Mouse (Mus musculus) stomach, postnatal 0 days (tissue): ENCODE data around the gene Syngr2. TPM values are rescaled to one million over a fixed set of nuclear protein-coding genes. Genes with fewer than 3 reads are reported as not detected.

Experiments used
- ATAC-seq: fragments of 200-750 bp; cut with Nextera tagmentation; 2 replicates; pipeline ENCODE4 v1.8.0; 2017; ENCODE audit not compliant: low FRiP score, low TSS enrichment
- DNase-seq: peaks from one replicate; pipeline ENCODE4 v3.0.0-alpha.2; 2016; ENCODE audit warnings: low spot score
- H3K27ac ChIP-seq: fragments of 300-500 bp; sonication (generic); replicated peaks from 2 replicates; pipeline ENCODE4 v1.5.1; 2014; ENCODE audit warnings: mild to moderate bottlenecking, control low read depth
- H3K27me3 ChIP-seq: fragments of 300-500 bp; sonication (generic); 2 replicates; pipeline ENCODE4 v1.6.1; 2014; ENCODE audit warnings: low read length; ENCODE audit not compliant: control insufficient read depth, insufficient read depth
- H3K36me3 ChIP-seq: fragments of 300-500 bp; sonication (generic); 2 replicates; pipeline ENCODE4 v1.6.1; 2014; ENCODE audit warnings: low read length, mixed read lengths; ENCODE audit not compliant: control insufficient read depth, insufficient read depth
- H3K4me1 ChIP-seq: fragments of 300-500 bp; sonication (generic); replicated peaks from 2 replicates; pipeline ENCODE4 v1.6.1; 2014; ENCODE audit warnings: antibody characterized with exemption; ENCODE audit not compliant: control insufficient read depth, insufficient read depth
- H3K4me2 ChIP-seq: fragments of 300-500 bp; sonication (generic); replicated peaks from 2 replicates; pipeline ENCODE4 v1.6.1; 2014; ENCODE audit warnings: low read depth, mild to moderate bottlenecking, control low read depth, moderate library complexity
- H3K4me3 ChIP-seq: fragments of 300-500 bp; sonication (generic); 2 replicates; pipeline ENCODE4 v1.5.1; 2014; ENCODE audit warnings: low read depth, low read length, control low read depth
- H3K9ac ChIP-seq: fragments of 300-500 bp; sonication (generic); 2 replicates; pipeline ENCODE4 v1.6.1; 2014; ENCODE audit warnings: mild to moderate bottlenecking, low read length, control low read depth, mixed read lengths
- H3K9me3 ChIP-seq: fragments of 300-500 bp; sonication (generic); 2 replicates; pipeline ENCODE4 v1.6.1; 2016; ENCODE audit warnings: low read length; ENCODE audit not compliant: control insufficient read depth
- CTCF ChIP-seq: IDR thresholded peaks from 2 replicates; pipeline ENCODE4 v1.5.1; 2016; ENCODE audit warnings: antibody characterized with exemption, low read depth, mild to moderate bottlenecking, moderate library complexity
- EP300 ChIP-seq: optimal IDR thresholded peaks from 2 replicates; pipeline ENCODE3; 2016; ENCODE audit warnings: antibody characterized with exemption
- WGBS: fragments of 180-500 bp; shearing (Covaris S2); extraction: QIAGEN DNeasy Blood & Tissue Kit; methylation state at CpG from one replicate; pipeline ENCODE4 v1.1.7; 2014; 5-methylcytosine and 5-hydroxymethylcytosine counted together
- polyA plus RNA-seq: library from polyadenylated mRNA; unstranded; fragments of >200 nt; fragmentation: Nextera tagmentation; extraction: Ambion mirVana; gene quantifications from 2 replicates; pipeline ENCODE4 v1.2.1, GENCODE M21; 2015

Syngr2 gene
- polyA plus RNA-seq: 165 and 183 TPM in 2 replicates

DNA sequence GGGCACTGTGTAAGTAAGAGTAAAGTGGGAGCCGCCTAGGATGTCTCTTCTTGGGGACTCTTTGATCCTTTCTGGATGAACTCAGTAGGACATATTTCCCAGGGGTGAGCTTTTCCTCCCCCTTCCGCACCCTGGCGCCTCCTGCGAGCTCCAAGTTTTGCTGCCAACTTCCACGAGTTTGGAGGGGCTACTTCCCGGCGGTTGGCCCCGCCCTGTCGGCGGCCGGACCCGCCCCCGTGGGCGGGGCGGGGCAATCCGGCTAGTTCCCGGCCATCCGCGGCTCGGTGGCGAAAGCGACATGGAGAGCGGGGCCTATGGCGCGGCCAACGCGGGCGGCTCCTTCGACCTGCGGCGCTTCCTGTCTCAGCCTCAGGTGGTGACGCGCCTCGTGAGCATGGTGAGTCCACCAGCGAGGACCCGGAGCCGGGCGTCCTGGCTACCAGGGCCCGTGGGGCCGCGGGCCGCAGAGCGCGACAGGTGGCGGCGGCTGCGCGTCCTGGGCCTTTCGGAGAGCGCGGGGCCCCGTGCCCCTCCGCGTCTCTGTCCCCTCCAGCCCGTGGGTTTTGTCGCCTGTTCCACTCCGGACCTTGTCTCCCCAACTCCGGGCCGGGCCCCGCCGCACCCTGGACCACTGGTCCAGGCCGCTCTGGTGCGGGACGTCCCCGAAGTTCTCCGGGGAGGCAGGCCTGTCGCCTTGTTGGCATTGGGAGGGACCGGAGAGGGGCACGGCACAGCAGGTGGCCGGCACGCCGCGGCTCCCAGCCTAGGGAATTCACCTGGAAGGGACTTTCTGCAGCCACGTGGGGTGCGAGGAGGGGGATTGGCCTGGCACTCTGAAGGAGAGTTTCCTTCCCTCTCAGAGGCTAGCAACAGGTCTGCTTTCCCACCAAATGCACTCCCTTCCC lies at the start of gene Syngr2, which contains the start of gene Gm20708:
Syngr2 (plus strand) TSS at position 262 of the 905 bp plus-strand sequence.
Gm20708 (plus strand) TSS at position 262 of the 905 bp plus-strand sequence.
- 0 out of 2 replicates have a peak, but pooled peaks cover 3% of the 10 kb centered on the region for H3K4me1 ChIP-seq
- H3K9ac ChIP-seq: peak within 1 kb of the TSS; percentile 90
- no peaks in the 10 kb centered on the region for H3K27me3 ChIP-seq
- peak within 1 kb of the TSS; percentile 95 for H3K27ac ChIP-seq
- peak within 1 kb of the TSS; percentile 92 for H3K4me3 ChIP-seq
- DNase-seq (peak; percentile 86), ATAC-seq (peak; percentile 57)
- H3K36me3 ChIP-seq: 0 out of 2 replicates have a peak, but pooled peaks cover 6% of the 10 kb centered on the region
- H3K9me3 ChIP-seq: no peaks in the 10 kb centered on the region
- WGBS: under 1% methylated on average over 73 of the region's 75 CpGs
- no peak; the same call in 1 of the 2 replicates for TF ChIP-seq CTCF
- TF ChIP-seq EP300: no peak
- peak within 1 kb of the TSS; percentile 95 for H3K4me2 ChIP-seq

DNA sequence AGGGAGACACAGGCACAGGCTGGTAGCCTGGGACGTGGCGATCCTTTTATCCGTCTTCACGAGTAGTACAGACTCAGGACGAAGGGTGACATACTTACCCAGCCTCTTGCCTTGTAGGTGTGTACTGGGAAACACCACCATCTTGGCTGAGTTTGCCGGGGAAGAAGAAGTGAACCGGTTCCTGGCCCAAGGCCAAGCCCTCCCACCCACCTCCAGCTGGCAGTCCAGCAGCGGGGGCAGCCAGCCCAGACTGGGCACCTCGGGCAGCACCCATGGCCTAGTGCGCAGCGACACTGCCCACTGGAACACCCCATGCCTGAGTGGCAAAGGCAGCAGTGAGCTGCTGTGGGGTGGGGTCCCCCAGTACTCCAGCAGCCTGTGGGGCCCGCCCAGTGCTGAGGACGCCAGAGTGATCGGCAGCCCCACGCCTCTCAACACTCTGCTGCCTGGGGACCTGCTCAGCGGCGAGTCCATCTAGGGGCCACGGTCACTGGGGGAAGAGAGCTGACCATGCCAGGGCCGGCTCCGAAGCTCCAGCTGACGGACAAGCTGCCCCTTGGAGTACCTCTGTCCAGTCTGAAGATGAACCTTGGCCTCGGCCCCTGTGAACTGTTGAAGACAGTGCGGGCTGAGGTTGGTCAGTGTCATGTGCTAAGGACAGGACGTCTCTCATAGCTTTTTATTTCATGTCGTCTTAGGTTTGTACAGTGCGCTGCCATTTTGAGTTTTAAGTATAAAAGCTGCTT lies 48.9 kb upstream of the Syngr2 start:
- H3K36me3 ChIP-seq: peaks cover 36% of the 10 kb centered on the region
- H3K27ac ChIP-seq: no peak overlapping the region
- TF ChIP-seq CTCF (no peak), EP300 (no peak)
- 82% methylated on average over 26 of the region's 26 CpGs for WGBS
- no peaks in the 10 kb centered on the region for H3K9me3 ChIP-seq
- no peak overlapping the region for H3K9ac ChIP-seq
- no peak overlapping the region for H3K4me2 ChIP-seq
- no peaks in the 10 kb centered on the region for H3K27me3 ChIP-seq
- H3K4me3 ChIP-seq: no peak overlapping the region
- DNase-seq (no peak), ATAC-seq (no peak)
- no peaks in the 10 kb centered on the region for H3K4me1 ChIP-seq

DNA sequence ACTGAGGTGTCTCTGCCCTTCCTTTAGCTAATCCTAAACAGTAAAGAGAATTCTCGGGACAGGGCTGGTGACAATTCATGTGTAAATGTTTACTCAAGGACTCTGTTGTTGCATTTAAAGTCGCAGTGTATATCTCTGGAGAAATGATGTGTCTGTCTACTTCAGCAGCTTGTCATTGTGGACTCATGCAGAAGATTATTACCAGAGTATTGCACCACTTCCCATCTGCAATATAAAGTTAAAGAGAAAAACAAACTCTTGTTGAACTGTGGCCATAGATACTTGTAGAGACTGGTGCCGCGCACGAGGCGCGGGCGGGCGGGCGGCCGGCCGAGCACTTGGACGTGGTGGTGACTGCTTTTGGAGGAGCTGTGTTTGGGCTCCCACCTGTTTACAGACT lies 47.7 kb upstream of the Syngr2 start:
- Histone ChIP-seq H3K36me3 (peaks cover 29% of the 10 kb centered on the region), H3K9me3 (no peaks in the 10 kb centered on the region), H3K4me1 (no peaks in the 10 kb centered on the region), H3K27me3 (no peaks in the 10 kb centered on the region), H3K9ac (no peak overlapping the region), H3K4me3 (no peak overlapping the region), H3K4me2 (no peak overlapping the region), H3K27ac (no peak overlapping the region)
- TF ChIP-seq EP300: no peak
- no peak for TF ChIP-seq CTCF
- DNase-seq (no peak), ATAC-seq (no peak)
- WGBS: 81% methylated on average over 13 of the region's 13 CpGs

DNA sequence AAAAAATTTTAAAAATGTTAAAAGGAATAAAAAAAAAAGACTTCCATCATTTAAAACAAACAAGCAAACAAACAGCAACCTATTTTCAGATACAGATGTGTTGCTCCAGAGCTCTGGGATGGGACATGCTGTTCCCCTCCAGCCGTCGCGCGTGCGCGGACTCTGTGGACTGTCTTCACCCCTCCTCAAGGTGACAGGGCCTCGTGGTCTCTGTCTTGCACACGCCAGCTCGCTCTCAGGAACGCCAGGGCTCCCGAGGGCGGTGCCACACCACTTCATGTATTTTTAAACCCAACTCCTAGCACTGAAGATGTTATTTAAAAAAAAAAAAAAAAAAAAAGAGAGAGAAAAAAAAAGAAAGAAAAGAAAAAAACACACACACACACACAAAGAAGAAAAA lies 47.2 kb upstream of the Syngr2 start:
- Histone ChIP-seq H3K9ac (no peak overlapping the region), H3K4me1 (no peaks in the 10 kb centered on the region), H3K27ac (no peak overlapping the region), H3K36me3 (peaks cover 29% of the 10 kb centered on the region), H3K4me3 (no peak overlapping the region), H3K4me2 (no peak overlapping the region), H3K9me3 (no peaks in the 10 kb centered on the region), H3K27me3 (no peaks in the 10 kb centered on the region)
- 90% methylated on average over 12 of the region's 12 CpGs for WGBS
- TF ChIP-seq CTCF: no peak
- no peak for TF ChIP-seq EP300
- DNase-seq (no peak), ATAC-seq (no peak)

DNA sequence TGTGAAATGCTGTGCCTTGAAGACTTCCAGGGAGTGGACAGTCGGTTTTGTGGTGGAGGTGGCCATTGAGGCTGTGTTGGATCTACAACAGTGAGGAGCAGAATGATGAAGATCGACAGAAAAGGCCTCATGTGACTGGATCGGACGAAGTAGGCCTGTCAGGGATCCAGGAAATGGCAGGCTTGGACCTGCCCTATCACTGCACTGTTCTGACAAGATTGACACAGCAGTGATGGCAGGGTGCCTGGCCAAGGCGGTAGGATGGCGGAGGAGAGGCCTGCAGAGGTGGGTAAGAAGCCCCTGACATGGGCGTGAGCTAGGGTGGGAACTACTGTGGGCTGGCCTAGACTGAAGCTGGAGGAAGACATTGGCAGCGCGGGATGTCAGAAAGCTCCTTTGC lies 45.1 kb upstream of the Syngr2 start:
- WGBS: 72% methylated on average over 9 of the region's 9 CpGs
- H3K27ac ChIP-seq: no peak overlapping the region

More for the DNA sequence above, 45.1 kb upstream of the Syngr2 start:
- no peak for DNase-seq
- H3K4me3 ChIP-seq: no peak overlapping the region
- no peak overlapping the region for H3K4me2 ChIP-seq
- no peaks in the 10 kb centered on the region for H3K4me1 ChIP-seq
- H3K9me3 ChIP-seq: no peaks in the 10 kb centered on the region
- no peak for TF ChIP-seq CTCF
- TF ChIP-seq EP300: no peak
- ATAC-seq: no peak
- H3K9ac ChIP-seq: no peak overlapping the region
- peaks cover 16% of the 10 kb centered on the region; the same call in 1 of the 2 replicates for H3K36me3 ChIP-seq
- no peaks in the 10 kb centered on the region for H3K27me3 ChIP-seq
